Mouse (Mus musculus) testis, adult 2 months (tissue): ENCODE results near the gene Zdhhc9. TPM values are rescaled to one million over a fixed set of nuclear protein-coding genes. Genes with fewer than 3 reads are reported as not detected.

Experiments
- H3K27ac ChIP-seq: fragments of 200-500 bp; 2 replicates; pipeline ENCODE4 v1.5.1; 2012; ENCODE audit warnings: low read depth, low read length; ENCODE audit not compliant: control insufficient read depth, insufficient read depth
- H3K27me3 ChIP-seq: fragments of 200-500 bp; 2 replicates; pipeline ENCODE4 v1.6.1; 2012; ENCODE audit warnings: mild to moderate bottlenecking, low read length, moderate library complexity; ENCODE audit not compliant: control insufficient read depth, insufficient read depth
- H3K36me3 ChIP-seq: fragments of 200-500 bp; 2 replicates; pipeline ENCODE4 v1.6.1; 2012; ENCODE audit warnings: mild to moderate bottlenecking, low read length; ENCODE audit not compliant: control insufficient read depth, insufficient read depth
- H3K4me1 ChIP-seq: fragments of 200-500 bp; 2 replicates; pipeline ENCODE4 v1.6.1; 2012; ENCODE audit warnings: low read length; ENCODE audit not compliant: control insufficient read depth, insufficient read depth
- H3K4me3 ChIP-seq: fragments of 200-500 bp; 2 replicates; pipeline ENCODE4 v1.5.1; 2012; ENCODE audit warnings: low read depth, mild to moderate bottlenecking, low read length, moderate library complexity, mixed read lengths; ENCODE audit not compliant: control insufficient read depth
- CTCF ChIP-seq: fragments of 200-500 bp; IDR thresholded peaks from 2 replicates; pipeline ENCODE4 v1.5.1; 2012; ENCODE audit warnings: low read depth, mild to moderate bottlenecking, inconsistent platforms, low read length, moderate library complexity; ENCODE audit not compliant: control insufficient read depth, insufficient read depth, insufficient replicate concordance
- POLR2A ChIP-seq: fragments of 200-500 bp; IDR thresholded peaks from 2 replicates; pipeline ENCODE4 v1.6.1; 2012; ENCODE audit warnings: low read depth, mild to moderate bottlenecking, inconsistent platforms, low read length, moderate library complexity; ENCODE audit not compliant: control insufficient read depth
- polyA plus RNA-seq: library from polyadenylated mRNA; depleted of rRNA; stranded (reverse); fragments of >200 nt; gene quantifications from 2 replicates; pipeline ENCODE4 v1.2.3, GENCODE M21; 2012

Gene Zdhhc9
- polyA plus RNA-seq, 1 experiment: 12.9 TPM

DNA sequence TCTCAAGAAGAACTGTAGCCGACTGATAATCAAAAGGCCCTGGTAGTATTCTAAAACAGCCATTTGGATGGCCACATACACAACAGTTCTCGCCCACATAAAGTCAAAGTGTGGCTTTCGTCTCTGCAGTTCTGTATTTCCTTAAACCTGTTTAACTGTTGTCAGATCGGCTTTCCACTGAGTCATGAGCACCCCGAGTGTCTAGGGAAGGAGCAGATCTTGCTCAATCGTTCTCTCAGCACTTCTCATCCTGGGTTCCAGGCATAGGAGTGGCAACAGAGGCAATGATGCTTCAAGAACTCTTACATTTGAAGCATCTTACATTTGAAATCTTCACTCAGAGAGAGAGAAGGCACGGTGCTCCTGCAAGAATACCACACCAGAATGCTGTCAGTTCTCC lies 6.7 kb downstream of the Zdhhc9 start:
- TF ChIP-seq POLR2A (no peak), CTCF (no peak)
- Histone ChIP-seq H3K4me1 (no peaks in the 10 kb centered on the region), H3K27me3 (no peaks in the 10 kb centered on the region), H3K27ac (no peak overlapping the region), H3K36me3 (no peaks in the 10 kb centered on the region), H3K4me3 (no peak overlapping the region)

DNA sequence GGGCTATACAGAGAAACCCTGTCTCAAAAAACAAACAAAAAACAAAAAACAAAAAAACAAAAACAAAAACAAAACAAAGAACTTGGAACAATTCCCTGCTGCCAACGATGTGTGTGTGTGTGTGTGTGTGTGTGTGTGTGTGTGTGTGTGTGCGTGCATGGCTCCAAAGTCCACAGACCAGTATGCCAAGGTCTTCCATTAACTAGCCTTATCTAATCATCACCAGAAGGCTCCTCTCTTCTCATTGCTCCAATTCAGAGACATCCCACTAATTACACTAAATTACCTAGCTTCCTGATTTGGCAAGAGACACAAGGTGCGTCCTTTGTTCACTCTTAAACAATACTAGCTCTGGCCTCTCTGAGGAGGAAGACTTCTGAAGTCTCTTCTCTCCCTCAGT lies 8.0 kb downstream of the Zdhhc9 start:
- no peak overlapping the region for H3K4me3 ChIP-seq
- H3K27ac ChIP-seq: no peak overlapping the region
- H3K27me3 ChIP-seq: no peaks in the 10 kb centered on the region
- no peaks in the 10 kb centered on the region for H3K4me1 ChIP-seq
- TF ChIP-seq CTCF (no peak), POLR2A (no peak)
- H3K36me3 ChIP-seq: no peaks in the 10 kb centered on the region

DNA sequence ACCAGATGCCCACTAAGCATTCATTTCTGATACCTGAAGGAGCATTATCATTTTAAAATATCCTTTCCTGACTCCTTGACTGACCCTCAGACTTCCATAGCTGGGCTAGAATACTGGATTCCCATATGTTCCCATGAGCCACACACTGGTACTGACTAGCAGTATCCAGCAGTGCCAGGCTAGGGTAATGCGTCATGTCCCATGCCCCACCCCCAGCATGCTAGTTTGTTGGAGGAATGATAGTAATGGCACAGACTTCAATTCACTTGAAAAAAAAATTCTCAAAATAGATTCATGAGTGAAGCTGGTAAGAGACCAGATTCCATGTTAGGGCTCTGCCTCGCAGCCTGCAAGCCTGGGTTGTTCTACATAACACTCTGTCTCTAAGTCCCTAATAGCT lies 9.7 kb downstream of the Zdhhc9 start:
- no peaks in the 10 kb centered on the region for H3K27me3 ChIP-seq
- no peaks in the 10 kb centered on the region for H3K4me1 ChIP-seq
- TF ChIP-seq CTCF (no peak), POLR2A (no peak)
- H3K27ac ChIP-seq: no peak overlapping the region
- H3K4me3 ChIP-seq: no peak overlapping the region
- H3K36me3 ChIP-seq: no peaks in the 10 kb centered on the region

DNA sequence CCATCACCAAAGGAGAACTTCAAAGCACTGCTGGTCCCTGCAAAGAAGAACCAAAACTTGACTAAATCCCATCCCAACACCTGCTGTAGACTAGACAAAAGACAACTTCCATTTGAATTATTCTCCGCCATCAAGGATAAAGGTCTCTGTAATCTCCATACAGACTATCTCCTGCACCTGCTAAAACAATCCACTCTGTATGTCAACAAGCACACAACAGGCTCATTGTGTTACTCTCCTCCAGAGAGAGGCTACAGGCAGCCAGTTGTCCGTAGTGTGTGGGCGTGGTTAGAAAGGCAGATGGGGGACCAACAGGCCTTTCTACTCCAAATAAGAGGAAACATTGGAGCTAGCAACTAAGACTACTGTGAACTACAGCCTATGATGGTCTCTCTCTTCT lies 10.8 kb downstream of the Zdhhc9 start:
- Histone ChIP-seq H3K36me3 (no peaks in the 10 kb centered on the region), H3K4me1 (no peaks in the 10 kb centered on the region), H3K27me3 (no peaks in the 10 kb centered on the region), H3K27ac (no peak overlapping the region), H3K4me3 (no peak overlapping the region)
- TF ChIP-seq POLR2A: no peak
- no peak for TF ChIP-seq CTCF

DNA sequence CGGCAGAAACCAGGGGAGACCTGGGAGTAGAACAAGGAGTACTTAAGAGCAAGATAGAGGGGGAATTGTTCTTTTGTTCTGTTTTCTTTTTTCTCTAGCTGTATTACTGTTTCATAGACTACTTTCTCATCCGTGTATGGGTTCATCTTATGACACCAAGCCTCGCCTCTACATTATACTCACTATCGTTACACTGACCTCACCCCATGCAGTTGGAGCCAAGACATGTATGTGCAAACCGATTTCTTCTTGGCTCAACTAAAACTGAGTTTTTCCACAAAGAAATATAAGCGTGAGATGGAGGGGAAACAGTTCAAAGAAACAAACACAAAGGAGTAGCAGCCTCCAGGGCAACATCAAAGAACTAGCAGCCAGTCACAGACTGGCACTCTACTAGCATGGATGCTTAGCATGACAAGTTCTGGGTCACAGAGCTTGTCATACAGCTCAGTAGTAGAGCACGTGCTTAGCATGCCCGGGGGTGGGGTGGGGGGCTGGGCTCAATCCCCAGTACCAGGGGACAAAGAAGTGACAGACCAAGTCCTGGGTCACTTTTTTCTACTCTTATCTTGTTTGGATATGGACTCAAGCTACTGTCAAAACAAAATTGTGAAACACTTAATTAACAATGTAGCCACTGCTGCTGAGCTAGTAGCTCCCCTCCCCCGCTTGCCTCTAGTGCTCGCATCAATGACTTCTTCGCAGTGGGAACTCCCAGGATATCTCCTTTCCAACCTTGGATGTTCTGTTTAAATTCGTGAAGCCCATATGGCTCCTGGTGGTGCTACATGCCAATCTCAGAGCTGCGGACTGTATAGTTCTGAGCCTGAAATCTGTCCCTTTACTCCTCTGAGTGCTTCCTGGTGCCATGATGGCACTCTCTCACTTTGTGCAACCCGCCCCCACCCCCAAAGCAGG lies 15.2 kb downstream of the Zdhhc9 start:
- no peak for TF ChIP-seq CTCF
- TF ChIP-seq POLR2A: no peak
- H3K4me3 ChIP-seq: no peak overlapping the region

DNA sequence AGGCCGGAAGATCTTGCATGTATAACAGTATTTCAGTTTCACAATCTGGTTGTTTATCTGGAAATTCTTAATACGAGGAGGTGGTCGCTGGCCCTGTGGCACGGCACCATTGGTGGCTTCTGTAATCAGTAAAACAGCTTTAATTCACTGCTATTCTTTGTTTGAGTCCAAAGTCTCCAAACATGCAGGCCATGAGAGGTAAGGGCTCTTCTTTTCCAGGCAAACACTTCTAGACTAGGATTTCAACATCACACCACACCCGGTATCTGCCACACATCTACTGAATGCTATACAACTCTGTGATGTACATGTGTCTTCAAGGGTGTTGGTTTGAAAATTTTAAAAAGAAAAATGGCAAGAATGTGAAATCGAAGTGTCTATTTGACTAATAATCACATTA lies 17.4 kb downstream of the Zdhhc9 start:
- TF ChIP-seq CTCF (no peak), POLR2A (no peak)

More for the DNA sequence above, 15.2 kb downstream of the Zdhhc9 start:
- no peak overlapping the region for H3K27ac ChIP-seq
- no peaks in the 10 kb centered on the region for H3K36me3 ChIP-seq
- no peaks in the 10 kb centered on the region for H3K4me1 ChIP-seq
- no peaks in the 10 kb centered on the region for H3K27me3 ChIP-seq

DNA sequence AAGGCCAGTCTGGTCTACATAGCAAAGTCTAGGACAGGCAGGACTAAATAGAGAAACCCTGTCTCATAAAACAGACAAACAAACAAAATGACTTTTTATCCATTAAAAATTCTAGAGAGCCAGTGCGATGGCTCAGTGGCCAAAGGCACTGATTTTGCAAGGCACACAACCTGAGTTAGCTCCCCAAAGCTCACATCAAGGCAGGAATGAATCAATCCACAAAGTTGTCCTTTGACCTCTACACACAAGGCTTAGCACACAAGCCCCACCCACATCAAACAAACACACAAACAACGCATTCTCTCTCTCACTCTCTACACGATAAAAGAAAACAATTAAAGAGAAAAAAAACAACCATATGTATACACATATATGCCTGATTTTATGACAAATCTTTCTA lies 24.0 kb downstream of the Zdhhc9 start:
- no peak for TF ChIP-seq POLR2A
- TF ChIP-seq CTCF: no peak
- Histone ChIP-seq H3K27me3 (no peaks in the 10 kb centered on the region), H3K27ac (no peak overlapping the region), H3K4me3 (no peak overlapping the region), H3K4me1 (no peaks in the 10 kb centered on the region), H3K36me3 (no peaks in the 10 kb centered on the region)

More for the DNA sequence above, 17.4 kb downstream of the Zdhhc9 start:
- H3K4me3 ChIP-seq: no peak overlapping the region
- H3K27ac ChIP-seq: no peak overlapping the region
- no peaks in the 10 kb centered on the region for H3K36me3 ChIP-seq
- H3K27me3 ChIP-seq: no peaks in the 10 kb centered on the region
- H3K4me1 ChIP-seq: no peaks in the 10 kb centered on the region

DNA sequence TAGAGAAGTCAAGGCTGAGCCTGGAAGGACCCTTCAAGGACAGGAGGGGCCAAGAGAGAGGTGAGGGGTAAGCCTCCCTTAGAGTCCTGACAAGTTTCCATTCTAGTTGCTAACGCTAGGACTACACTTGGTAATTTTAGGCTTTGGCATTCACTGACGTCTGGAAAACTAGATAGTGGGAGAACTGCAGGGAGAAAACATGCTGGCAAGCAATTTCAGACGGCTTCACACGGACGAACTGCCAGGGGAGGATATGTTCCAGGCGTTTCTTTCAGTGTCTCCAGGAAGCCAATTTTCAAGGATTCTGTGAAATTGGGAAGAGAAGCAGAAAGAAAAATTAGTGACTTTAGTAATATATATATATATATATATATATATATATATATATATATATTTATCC lies 26.8 kb downstream of the Zdhhc9 start:
- Histone ChIP-seq H3K4me1 (no peaks in the 10 kb centered on the region), H3K36me3 (no peaks in the 10 kb centered on the region), H3K27ac (no peak overlapping the region), H3K4me3 (no peak overlapping the region), H3K27me3 (no peaks in the 10 kb centered on the region)
- TF ChIP-seq POLR2A (no peak), CTCF (no peak)
